Mouse (Mus musculus) liver (tissue): ENCODE results near the gene Gm21294.
"Not testable (repeated sequence)": the region's sequence is repeated elsewhere in the genome, so short reads cannot be mapped to it uniquely, and the experiment has no call there.

Experiments used
- DNase-seq: peaks from one replicate; pipeline ENCODE4 v3.0.0-alpha.2; 2020; ENCODE audit warnings: mixed read lengths

The Gm21294 gene

GRCm38 (mm10) chrY:89052506-89052905 is at the start of gene Gm21294:
TSS of gene Gm21294 (plus strand) at chrY:89052806.
- DNase-seq: not testable (repeated sequence)

- DNase-seq: not testable (repeated sequence)
These were observed 73.6 kb downstream of the Gm21294 start for GRCm38 (mm10) chrY:89126246-89126645.
